Mouse (Mus musculus) right cerebral cortex, postnatal 10 days (tissue): ENCODE results near the gene Man1c1.

Experiments
- DNase-seq, 2 experiments: peaks; one replicate each; pipeline ENCODE4 v3.0.0; 2021; ENCODE audit warnings: low spot score in 2 of 2

The Man1c1 gene

GRCm38 (mm10) chr4:134703835-134704546 is at the start of gene Man1c1:
Gene Man1c1, minus strand, starts transcription at chr4:134704290.
- peak; percentile 99 for DNase-seq

DNA sequence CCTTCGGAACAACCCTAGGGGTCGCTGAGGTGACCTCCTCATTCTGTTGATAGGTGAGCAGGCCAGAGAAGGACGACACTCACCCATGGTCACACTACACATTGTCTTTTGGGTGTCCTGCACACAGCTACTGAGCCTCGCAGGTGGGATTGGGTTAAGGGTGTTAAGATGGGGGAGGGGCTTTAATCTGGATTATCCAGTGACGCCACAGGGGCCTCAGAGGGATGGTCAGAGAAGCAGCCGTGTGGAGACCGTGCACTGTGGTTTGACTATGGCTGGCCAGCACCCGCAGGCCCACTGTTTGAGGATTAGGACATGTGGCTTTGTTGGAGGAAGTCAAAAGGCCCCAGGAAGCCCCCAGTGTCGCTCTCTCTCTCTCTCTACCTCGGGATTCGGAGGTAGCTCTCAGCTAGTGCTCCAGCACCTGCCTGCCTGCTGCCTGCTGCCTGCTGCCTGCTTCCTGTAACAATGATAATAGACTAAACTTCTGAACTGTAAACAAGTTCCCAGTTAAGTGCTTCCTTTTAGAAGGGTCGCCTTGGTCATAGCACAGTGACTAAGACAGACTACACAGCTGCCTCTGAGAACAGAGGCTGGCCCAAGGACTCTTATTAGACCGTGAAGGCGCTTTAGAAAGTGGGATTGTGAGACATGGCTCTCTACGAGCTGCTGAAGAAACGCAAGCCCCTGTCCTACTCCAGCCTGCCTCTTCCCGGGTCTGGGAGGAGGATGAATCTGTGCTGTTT is 49.6 kb upstream of the Man1c1 start:
- DNase-seq = no peak

- no peak for DNase-seq
Measured at GRCm38 (mm10) chr4:134752911-134753426, 48.9 kb upstream of the Man1c1 start.

GRCm38 (mm10) chr4:134751682-134752380 is 47.7 kb upstream of the Man1c1 start:
- DNase-seq = no peak

DNA sequence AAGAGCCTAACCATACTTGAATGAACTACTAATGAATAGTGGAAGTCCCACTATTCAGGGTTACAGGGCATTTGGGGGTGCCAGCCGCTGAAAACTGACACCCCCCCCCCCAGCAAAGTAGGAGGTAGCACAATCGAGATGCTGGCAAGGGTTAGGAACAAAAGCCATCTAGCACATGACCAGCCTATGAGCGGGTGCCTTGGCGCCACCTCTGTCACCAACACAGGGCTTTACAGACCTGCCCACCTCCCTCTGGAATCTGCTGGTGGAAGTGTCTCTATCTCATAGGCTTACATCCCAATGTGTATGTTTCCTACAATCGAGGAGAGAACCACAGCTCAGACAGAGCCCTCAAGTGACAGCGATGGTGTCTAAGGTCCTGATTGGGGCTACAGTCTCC is 46.7 kb upstream of the Man1c1 start:
- DNase-seq = no peak

- no peak for DNase-seq
Measured at GRCm38 (mm10) chr4:134750263-134750662, 46.2 kb upstream of the Man1c1 start.

- DNase-seq = no peak
Measured at GRCm38 (mm10) chr4:134749301-134750030, 45.4 kb upstream of the Man1c1 start.

DNA sequence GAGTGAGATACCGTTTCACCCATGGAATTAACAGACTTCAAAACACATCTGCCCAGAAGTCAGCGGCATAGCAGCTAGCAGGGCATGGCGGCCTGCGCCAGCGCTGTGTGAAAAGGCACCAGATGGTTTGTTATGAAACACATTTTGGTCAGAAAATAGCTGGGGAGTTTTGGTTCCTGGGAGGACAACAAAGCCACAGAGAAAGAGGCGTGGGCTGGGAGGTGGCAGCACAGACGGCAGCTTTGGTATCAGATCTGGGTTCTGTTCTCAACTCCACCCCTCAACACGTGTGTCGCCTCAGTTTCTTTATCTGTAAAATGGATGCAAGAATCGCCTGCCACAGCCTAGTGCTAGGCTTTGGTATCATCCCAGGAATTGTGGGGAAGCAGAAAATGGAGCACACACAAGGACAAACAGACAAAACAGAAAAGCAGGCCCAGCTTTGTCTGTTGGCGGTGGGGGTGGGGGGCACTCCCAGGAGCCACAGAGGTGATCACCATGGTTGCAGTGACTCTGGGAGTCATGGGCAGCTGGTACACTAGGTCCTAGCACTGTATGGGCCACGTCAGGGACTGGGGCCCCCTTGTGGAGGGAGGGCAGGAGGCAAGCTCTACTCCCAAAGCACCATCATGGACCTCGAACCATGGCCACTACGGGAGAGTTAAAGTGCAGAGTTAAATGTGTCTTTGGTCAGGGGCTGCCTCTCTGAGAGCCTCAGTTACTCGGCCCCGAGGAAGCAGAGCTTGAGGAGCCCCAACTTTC is 42.0 kb upstream of the Man1c1 start:
- peak in 1 of 2 experiments; percentile 63 for DNase-seq

DNA sequence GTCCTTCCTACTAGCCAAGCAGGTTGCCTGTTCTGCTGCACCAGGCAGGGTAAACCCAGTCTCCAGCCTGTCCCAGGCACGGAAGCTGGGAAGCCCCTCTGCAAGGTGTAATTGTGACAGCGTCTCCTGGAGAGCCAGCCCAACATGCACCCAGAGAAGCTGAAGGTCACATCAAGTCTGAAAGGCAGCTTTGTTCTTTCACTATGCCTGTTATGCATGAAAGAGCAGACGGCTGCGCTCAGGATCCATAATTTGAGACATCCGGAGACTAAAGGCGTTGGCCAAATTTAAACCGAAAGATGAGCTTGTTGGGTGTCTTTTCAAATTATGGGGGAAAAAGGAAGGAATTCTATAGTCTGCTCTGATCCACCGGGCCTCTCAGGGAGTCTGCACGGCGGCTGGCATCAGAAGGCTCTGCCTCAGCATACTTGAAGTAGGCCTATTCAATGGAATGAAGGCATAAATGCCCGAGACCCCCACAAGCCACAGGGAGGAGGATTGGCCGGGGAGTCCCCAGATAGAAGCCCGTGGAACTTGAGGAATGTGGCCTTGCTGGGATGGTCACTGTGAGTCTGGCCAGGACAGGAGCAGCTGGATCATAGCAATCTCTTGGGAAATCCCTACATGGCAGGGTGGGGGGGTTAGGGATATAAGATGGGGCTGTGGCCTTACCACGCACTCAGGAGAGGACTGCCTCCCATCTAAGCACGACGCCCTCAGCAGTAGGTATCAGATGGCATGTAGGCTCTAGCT is 40.0 kb upstream of the Man1c1 start:
- DNase-seq = no peak

- DNase-seq = no peak
Measured at GRCm38 (mm10) chr4:134741949-134742348, 37.9 kb upstream of the Man1c1 start.

DNA sequence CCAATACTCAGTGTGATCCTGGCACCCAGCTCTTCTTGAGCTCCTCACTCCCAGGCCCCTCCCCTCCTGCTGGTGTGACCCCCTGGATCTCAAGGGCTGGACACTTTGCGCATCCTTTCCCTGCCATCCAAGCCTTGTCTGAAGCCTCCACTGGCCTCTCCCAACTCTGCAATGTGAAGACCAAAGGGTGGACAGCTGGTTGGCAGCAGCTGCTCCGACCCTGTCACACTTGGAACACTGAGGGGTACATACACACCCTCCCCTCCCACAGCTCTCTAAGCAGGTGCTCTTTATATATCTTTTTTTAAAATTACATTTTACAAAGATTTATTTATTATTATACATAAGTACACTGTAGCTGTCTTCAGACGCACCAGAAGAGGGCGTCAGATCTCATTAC is 36.1 kb upstream of the Man1c1 start:
- DNase-seq = no peak

GRCm38 (mm10) chr4:134739530-134739929 is 35.4 kb upstream of the Man1c1 start:
- no peak for DNase-seq

DNA sequence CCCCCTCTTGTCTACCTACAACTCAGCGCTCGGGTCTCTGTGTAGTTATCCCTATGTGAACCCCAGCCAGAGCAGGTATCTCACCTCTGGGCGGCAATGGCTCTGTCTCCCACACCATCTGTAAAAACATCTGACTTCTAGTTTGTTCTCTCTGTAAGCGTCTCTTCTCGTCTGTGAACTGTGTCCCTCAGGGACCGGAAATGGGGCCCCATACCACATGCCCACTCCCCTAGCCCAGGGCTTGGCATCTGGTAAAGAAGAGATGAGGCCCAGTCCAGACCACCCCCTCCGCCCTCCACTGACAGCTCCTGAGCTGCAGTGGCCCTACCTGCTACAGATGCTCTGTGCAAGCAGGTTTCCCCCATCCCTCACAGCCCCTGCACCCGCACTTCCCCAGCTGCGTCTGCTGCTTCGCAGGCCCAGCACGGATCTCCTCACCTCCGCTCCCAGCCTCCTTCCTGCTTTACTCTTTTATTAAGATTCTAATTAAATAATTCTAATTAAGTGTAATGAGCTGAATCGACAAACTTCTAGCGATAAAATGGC is 33.3 kb upstream of the Man1c1 start:
- DNase-seq = no peak

- peak; percentile 52 to 69 for DNase-seq
Measured at GRCm38 (mm10) chr4:134736147-134736546, 32.1 kb upstream of the Man1c1 start.

DNA sequence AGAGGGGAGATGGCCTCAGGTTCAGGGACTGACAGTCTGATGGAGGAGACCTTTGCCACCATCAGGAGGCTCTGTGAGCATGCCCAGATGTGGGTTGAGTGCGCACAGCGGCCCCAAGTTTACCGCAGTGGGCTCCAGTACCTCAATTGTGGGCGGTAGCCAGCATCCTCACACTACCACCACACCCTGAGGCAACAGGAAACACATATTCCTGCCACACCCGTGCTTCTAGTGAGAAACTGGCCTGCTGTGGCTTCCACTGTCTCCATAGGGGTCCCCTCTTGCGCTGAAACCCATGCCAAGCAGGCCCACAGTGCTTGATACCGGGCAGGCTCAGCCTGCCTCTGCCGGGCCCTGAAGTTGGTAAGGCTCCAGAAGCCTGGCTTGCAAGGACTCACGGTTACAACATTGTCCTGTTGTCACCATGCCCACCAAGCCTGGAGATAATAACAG is 30.6 kb upstream of the Man1c1 start:
- no peak for DNase-seq

DNA sequence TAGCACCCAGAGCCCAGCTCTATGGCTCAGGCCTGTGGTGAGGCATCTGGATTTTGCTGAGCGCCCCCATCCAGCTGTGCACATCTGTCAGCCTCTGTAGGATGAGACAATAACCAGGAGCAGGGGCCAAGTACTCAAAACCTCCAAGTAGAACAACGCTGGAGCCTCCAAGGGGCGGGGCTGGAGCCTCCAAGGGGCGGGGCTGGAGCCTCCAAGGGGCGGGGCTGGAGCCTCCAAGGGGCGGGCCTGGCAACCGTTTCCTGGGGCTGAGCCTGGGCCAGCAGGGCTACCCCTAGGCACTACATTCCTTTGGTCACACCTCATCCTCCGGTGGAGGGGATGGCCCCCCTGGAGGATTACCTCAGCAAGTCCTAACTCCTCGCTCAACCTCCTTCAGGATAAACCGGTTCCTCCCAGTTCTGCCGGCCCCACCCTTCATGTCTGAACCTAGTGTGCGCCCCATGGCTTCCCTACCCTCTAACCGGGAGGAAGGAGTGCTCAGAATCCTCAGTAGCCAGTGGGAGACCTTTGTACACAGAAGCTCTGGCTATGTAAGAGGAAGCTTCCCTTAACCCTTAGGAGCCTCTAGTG is 30.0 kb upstream of the Man1c1 start:
- no peak for DNase-seq

DNA sequence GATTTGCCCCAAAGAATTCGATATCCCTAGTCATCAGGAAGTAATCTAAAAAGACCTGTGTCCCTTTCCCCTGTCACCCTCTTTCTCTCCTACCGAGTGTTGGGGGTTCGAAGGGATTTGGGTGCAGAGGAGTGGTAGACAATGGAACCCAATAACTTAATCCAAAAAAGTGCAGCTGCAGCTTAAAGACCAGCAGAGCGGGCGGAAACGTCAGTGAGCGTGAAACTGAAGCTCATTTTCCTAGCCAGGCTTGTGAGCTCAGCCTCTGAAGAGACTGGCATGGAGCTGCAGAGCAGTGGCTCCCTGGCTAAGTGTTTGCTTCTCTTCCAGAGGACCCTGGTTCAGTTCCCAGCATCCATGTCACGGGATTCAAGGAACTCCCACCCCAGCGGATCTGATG is 29.3 kb upstream of the Man1c1 start:
- DNase-seq = no peak

DNA sequence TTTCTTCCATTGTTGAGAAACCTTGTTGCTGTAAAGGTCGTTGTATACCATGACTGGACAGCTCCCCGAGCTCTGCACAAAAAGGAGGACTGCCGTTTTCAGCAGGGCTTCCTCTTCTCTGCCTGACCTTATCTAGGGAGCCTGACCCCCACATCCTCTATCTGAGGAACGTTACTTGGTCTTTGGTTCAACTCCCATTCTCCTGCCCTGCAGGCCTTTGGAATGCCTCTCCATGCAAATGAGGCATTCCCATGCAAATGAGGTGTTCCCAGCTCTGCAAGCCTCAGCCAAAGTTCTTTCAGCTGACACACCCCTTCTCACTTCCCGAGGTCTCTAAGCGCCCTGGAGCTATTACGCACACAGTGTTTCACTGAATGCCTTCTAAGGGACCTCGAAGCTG is 26.0 kb upstream of the Man1c1 start:
- no peak for DNase-seq

DNA sequence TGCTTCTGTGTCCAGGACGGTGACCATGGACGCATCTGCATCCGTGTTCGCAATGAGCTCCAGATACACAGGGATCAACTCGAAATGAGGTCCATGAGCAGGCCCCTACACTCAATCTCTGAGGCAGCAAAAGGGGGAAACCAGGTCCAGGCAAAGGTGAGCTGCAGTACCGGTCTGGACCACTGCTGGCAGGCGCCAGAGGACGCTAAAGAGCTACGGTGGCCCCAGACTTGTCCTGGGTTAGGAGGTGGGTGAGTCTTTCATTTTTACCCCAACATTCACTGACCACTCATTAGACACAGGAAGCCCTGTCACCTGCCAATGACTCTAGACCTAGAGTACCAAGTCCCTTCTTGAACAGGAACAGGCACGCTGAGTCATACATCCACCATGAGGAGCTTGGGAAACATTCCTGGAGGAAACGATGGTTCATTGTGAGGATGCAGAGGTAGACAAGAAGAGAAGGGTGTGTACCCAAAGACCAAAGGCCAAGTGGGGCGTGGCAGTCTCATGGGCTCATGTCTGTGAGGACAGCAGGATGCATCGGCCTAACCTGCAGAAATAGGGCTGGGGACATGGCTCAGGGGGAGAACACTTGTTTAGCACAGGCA is 21.8 kb upstream of the Man1c1 start:
- DNase-seq = no peak
